Mouse (Mus musculus): Measurements from ENCODE around the gene Tmem92.

- TF ChIP-seq CTCF (conservative IDR thresholded peaks at IDR 0.05; ENCODE audit: insufficient read depth, insufficient read length, low read depth, low read length) (no peak; the same call in 1 of the 2 replicates), POLR2A (IDR thresholded peaks at IDR 0.05; ENCODE audit: low read depth, low read length) (no peak)
Observed at GRCm38 (mm10) chr11:94762775-94763174, 19.7 kb downstream of the Tmem92 start.

Measured in kidney, adult 2 months (tissue).